In the genomic region with DNA sequence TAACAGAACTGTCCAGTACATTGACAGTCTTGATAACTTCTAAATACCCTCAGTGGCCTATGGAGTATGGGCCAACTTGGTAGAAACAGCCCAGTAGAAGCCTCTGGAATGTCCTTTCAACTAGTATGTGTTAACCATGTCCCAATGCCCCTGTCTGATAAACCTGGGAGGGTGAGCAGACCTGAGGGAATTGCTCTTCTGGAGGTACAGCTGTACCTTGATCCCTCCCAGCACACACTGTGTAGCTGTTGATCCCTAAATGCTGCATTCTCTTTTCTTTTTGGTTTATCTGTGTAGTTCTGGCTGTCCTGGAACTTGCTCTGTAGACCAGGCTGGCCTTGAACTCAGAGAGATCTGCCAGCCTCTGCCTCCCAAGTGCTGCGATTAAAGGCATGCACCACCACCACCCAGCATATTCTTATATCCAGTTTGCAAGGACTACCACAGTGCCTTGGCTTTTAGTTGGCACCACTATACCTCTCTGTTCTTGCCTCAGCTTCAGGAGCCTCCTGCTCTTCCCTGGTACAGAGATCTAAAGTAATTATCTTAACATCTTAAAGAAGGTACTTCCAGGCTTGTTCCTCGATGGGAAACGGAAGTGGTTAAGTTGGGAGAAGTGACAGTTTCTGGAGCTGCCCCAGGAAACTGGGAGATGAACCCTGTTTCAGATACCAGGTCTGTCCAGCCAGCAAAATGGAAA, we compare ENCODE assay signal across 11 mouse cellular contexts. TPM values are rescaled to one million over a fixed set of nuclear protein-coding genes. Genes with fewer than 3 reads are reported as not detected.
DNase-seq lines count a peak whose midpoint lies in the region; ATAC-seq and TF ChIP-seq lines count a peak whose summit lies in the region.
"Had no signal": no experiment of that assay in that cellular context is flagged by ENCODE, and none has a peak within 500 bp of the region (broad histone marks: within the 10 kb centered on the region; RNA-seq: fewer than 3 reads in every experiment).

No protein-coding gene starts in this region.

- 77% methylated on average over 3 of the region's 3 CpGs for WGBS in hindbrain, postnatal 0 days
- WGBS in midbrain, postnatal 0 days: 70% methylated on average over 3 of the region's 3 CpGs

- no peak overlapping the region; the same call in 1 of the 2 replicates for H3K9ac ChIP-seq in hindbrain, postnatal 0 days (replicated peaks; ENCODE audit: low read length)
- no peak overlapping the region for H3K9ac ChIP-seq in midbrain, postnatal 0 days (replicated peaks; ENCODE audit: low read length, poor library complexity, severe bottlenecking)

- no peaks in the 10 kb centered on the region for H3K9me3 ChIP-seq in hindbrain, postnatal 0 days (ENCODE audit: low read length)
- no peaks in the 10 kb centered on the region for H3K9me3 ChIP-seq in midbrain, postnatal 0 days (ENCODE audit: low read length)

- TF ChIP-seq CTCF in left cerebral cortex, adult 2 months (IDR thresholded peaks at IDR 0.05): no peak
- TF ChIP-seq CTCF in hindbrain, postnatal 0 days (IDR thresholded peaks at IDR 0.05; ENCODE audit: low read depth): no peak
- no peak for TF ChIP-seq CTCF in midbrain, postnatal 0 days (IDR thresholded peaks at IDR 0.05)

- ATAC-seq in hindbrain, postnatal 0 days: no peak
- ATAC-seq in midbrain, postnatal 0 days (ENCODE audit: low FRiP score): no peak

- intact Hi-C loops in left cerebral cortex, adult 2 months (cut with DNase I): no loop called here
- intact Hi-C loops in left cerebral cortex, postnatal 14 days (cut with DNase I): no loop called here

- peaks cover 8% of the 10 kb centered on the region for H3K36me3 ChIP-seq in hindbrain, postnatal 0 days (ENCODE audit: insufficient read depth, low read length)
- peaks cover 8% of the 10 kb centered on the region for H3K36me3 ChIP-seq in midbrain, postnatal 0 days (ENCODE audit: insufficient read depth, low read length)

- peak overlapping the region; percentile 100 for H3K27ac ChIP-seq in left cerebral cortex, adult 2 months
- H3K27ac ChIP-seq in hindbrain, postnatal 0 days: peak overlapping the region; percentile 95
- H3K27ac ChIP-seq in midbrain, postnatal 0 days (ENCODE audit: low read depth, low read length): peak overlapping the region; percentile 95; the same call in 1 of the 2 replicates

- H3K4me1 ChIP-seq in hindbrain, postnatal 0 days (ENCODE audit: insufficient read depth, low read length): peaks cover 11% of the 10 kb centered on the region; the same call in 1 of the 2 replicates
- H3K4me1 ChIP-seq in midbrain, postnatal 0 days (ENCODE audit: insufficient read depth, low read length): no peaks in the 10 kb centered on the region

- H3K4me3 ChIP-seq in left cerebral cortex, adult 2 months: no peak overlapping the region
- H3K4me3 ChIP-seq in hindbrain, postnatal 0 days (ENCODE audit: low read length): no peak overlapping the region
- H3K4me3 ChIP-seq in midbrain, postnatal 0 days (ENCODE audit: low read depth, low read length): no peak overlapping the region

- H3K27me3 ChIP-seq in hindbrain, postnatal 0 days (ENCODE audit: insufficient read depth, low read length): no peaks in the 10 kb centered on the region
- H3K27me3 ChIP-seq in midbrain, postnatal 0 days (ENCODE audit: insufficient read depth, low read length): no peaks in the 10 kb centered on the region

- peak; percentile 57 for DNase-seq in cerebellum, adult 9-10 months
- no peak for DNase-seq in cerebellum, postnatal 25 days
- no peak for DNase-seq in left cerebral cortex, adult 2 months (ENCODE audit: extremely low spot score in 1 of 2, low spot score in 2 of 2)
- DNase-seq in left cerebral cortex, postnatal 14 days (ENCODE audit: low spot score in 2 of 2): no peak
- DNase-seq in hindbrain, postnatal 0 days (ENCODE audit: low spot score): no peak
- DNase-seq in midbrain, postnatal 0 days (ENCODE audit: low spot score): no peak
- DNase-seq in right cerebral cortex, postnatal 4 days: no peak
- DNase-seq in frontal cortex, adult 2 months (ENCODE audit: extremely low spot score in 1 of 2, low spot score in 1 of 2): no peak
- DNase-seq: adrenal gland, adult 2 months; gastrocnemius, postnatal 14 days had no signal

- H3K4me2 ChIP-seq in hindbrain, postnatal 0 days (ENCODE audit: low read depth, low read length): no peak overlapping the region
- no peak overlapping the region for H3K4me2 ChIP-seq in midbrain, postnatal 0 days (ENCODE audit: low read depth, low read length, poor library complexity, severe bottlenecking)

RNA-seq across cellular contexts. Expression of gene D2hgdh, which starts 0.8 kb away (rescaled TPM):
- total RNA-seq in left cerebral cortex, adult 2 months (2021): 10 to 100 TPM; 12.6 to 14.2 TPM
- total RNA-seq in left cerebral cortex, postnatal 14 days (2021): 10 to 100 TPM in 1 of 2 experiments, 1 to 10 TPM in 1; 10.0 to 11.8 TPM
- 13.6 and 23.6 TPM in 2 replicates for total RNA-seq in hindbrain, postnatal 0 days (2014; rRNA removed)
- 12.0 and 13.0 TPM in 2 replicates for polyA plus RNA-seq in hindbrain, postnatal 0 days (2015; fragmentation: Nextera tagmentation; extraction: Ambion mirVana)
- total RNA-seq in midbrain, postnatal 0 days (2014; rRNA removed): 10.6 and 20.0 TPM in 2 replicates
- polyA plus RNA-seq in midbrain, postnatal 0 days (2015; fragmentation: Nextera tagmentation; extraction: Ambion mirVana): 8.6 and 10.3 TPM in 2 replicates
- 17.3 and 17.6 TPM in 2 replicates for polyA plus RNA-seq in frontal cortex, adult 2 months (2012; rRNA removed)

RNA-seq across cellular contexts. Expression of gene Ing5, which starts 20.2 kb away (rescaled TPM):
- 10 to 100 TPM; 12.8 to 15.2 TPM for total RNA-seq in left cerebral cortex, adult 2 months (2021)
- 1 to 10 TPM; 7.3 to 9.1 TPM for total RNA-seq in left cerebral cortex, postnatal 14 days (2021)
- total RNA-seq in hindbrain, postnatal 0 days (2014; rRNA removed): 9.4 and 9.9 TPM in 2 replicates
- polyA plus RNA-seq in hindbrain, postnatal 0 days (2015; fragmentation: Nextera tagmentation; extraction: Ambion mirVana): 7.0 and 7.1 TPM in 2 replicates
- total RNA-seq in midbrain, postnatal 0 days (2014; rRNA removed): 12.6 and 13.5 TPM in 2 replicates
- 7.1 and 7.5 TPM in 2 replicates for polyA plus RNA-seq in midbrain, postnatal 0 days (2015; fragmentation: Nextera tagmentation; extraction: Ambion mirVana)
- polyA plus RNA-seq in frontal cortex, adult 2 months (2012; rRNA removed): 8.1 and 8.4 TPM in 2 replicates

RNA-seq across cellular contexts. Expression of gene Dtymk, which starts 22.2 kb away (rescaled TPM):
- total RNA-seq in left cerebral cortex, adult 2 months (2021): 10 to 100 TPM; 50.8 to 52.5 TPM
- 10 to 100 TPM; 58.6 to 61.5 TPM for total RNA-seq in left cerebral cortex, postnatal 14 days (2021)
- total RNA-seq in hindbrain, postnatal 0 days (2014; rRNA removed): 74.4 and 76.0 TPM in 2 replicates
- polyA plus RNA-seq in hindbrain, postnatal 0 days (2015; fragmentation: Nextera tagmentation; extraction: Ambion mirVana): 129 and 136 TPM in 2 replicates
- 66.8 and 88.8 TPM in 2 replicates for total RNA-seq in midbrain, postnatal 0 days (2014; rRNA removed)
- polyA plus RNA-seq in midbrain, postnatal 0 days (2015; fragmentation: Nextera tagmentation; extraction: Ambion mirVana): 109 TPM in 2 replicates
- 95.9 and 97.4 TPM in 2 replicates for polyA plus RNA-seq in frontal cortex, adult 2 months (2012; rRNA removed)

RNA-seq across cellular contexts. Expression of gene Gal3st2, which starts 37.2 kb away (rescaled TPM):
- under 1 TPM in 1 of 2 experiments, not detected in 1; 0.16 TPM for total RNA-seq in left cerebral cortex, adult 2 months (2021)
- under 1 TPM in 1 of 2 experiments, not detected in 1; 0.15 TPM for total RNA-seq in left cerebral cortex, postnatal 14 days (2021)
- total RNA-seq in hindbrain, postnatal 0 days (2014; rRNA removed): not detected in 2 replicates
- 0.06 TPM in 1 of 2 replicates, not detected in the other for polyA plus RNA-seq in hindbrain, postnatal 0 days (2015; fragmentation: Nextera tagmentation; extraction: Ambion mirVana)
- not detected in 2 replicates for total RNA-seq in midbrain, postnatal 0 days (2014; rRNA removed)
- polyA plus RNA-seq in midbrain, postnatal 0 days (2015; fragmentation: Nextera tagmentation; extraction: Ambion mirVana): not detected in 2 replicates
- polyA plus RNA-seq in frontal cortex, adult 2 months (2012; rRNA removed): 0.06 and 0.11 TPM in 2 replicates
- total RNA-seq: adrenal gland, adult 2 months; gastrocnemius, postnatal 14 days had no signal
- polyA plus RNA-seq: C2C12 had no signal
